Mouse (Mus musculus): ENCODE data around the gene Rex1bd. TPM values are rescaled to one million over a fixed set of nuclear protein-coding genes. Genes with fewer than 3 reads are reported as not detected.

The Rex1bd gene
- polyA plus RNA-seq, 1 experiment from 2014 or later: 121 TPM

GRCm38 (mm10) chr8:70465701-70466100, 40.9 kb downstream of the Rex1bd start:
- no peak for ATAC-seq
- WGBS: 96% methylated on average over 4 of the region's 4 CpGs

GRCm38 (mm10) chr8:70464162-70464561, 42.4 kb downstream of the Rex1bd start:
- H3K9ac ChIP-seq: no peak overlapping the region
- no peak for ATAC-seq
- no peak overlapping the region for H3K4me3 ChIP-seq (replicated peaks)
- no peaks in the 10 kb centered on the region for H3K9me3 ChIP-seq
- no peaks in the 10 kb centered on the region; the same call in 1 of the 2 replicates for H3K36me3 ChIP-seq
- no peak overlapping the region for H3K4me2 ChIP-seq (replicated peaks)
- no peak overlapping the region for H3K27ac ChIP-seq
- 91% methylated on average over 6 of the region's 6 CpGs for WGBS
- H3K4me1 ChIP-seq (replicated peaks): 0 out of 2 replicates have a peak, but pooled peaks cover 13% of the 10 kb centered on the region
- no peaks in the 10 kb centered on the region for H3K27me3 ChIP-seq (replicated peaks)

More at GRCm38 (mm10) chr8:70465701-70466100, 40.9 kb downstream of the Rex1bd start:
- no peaks in the 10 kb centered on the region for H3K27me3 ChIP-seq (replicated peaks)
- H3K4me3 ChIP-seq (replicated peaks): no peak overlapping the region
- H3K36me3 ChIP-seq: no peaks in the 10 kb centered on the region; the same call in 1 of the 2 replicates
- no peak overlapping the region for H3K4me2 ChIP-seq (replicated peaks)
- H3K9ac ChIP-seq: no peak overlapping the region
- H3K4me1 ChIP-seq (replicated peaks): peaks cover 19% of the 10 kb centered on the region; the same call in 1 of the 2 replicates
- H3K27ac ChIP-seq: no peak overlapping the region
- H3K9me3 ChIP-seq: no peaks in the 10 kb centered on the region

- Histone ChIP-seq H3K9me3 (no peaks in the 10 kb centered on the region), H3K36me3 (no peaks in the 10 kb centered on the region; the same call in 1 of the 2 replicates), H3K4me1 (replicated peaks) (0 out of 2 replicates have a peak, but pooled peaks cover 13% of the 10 kb centered on the region), H3K27ac (no peak overlapping the region), H3K4me3 (replicated peaks) (no peak overlapping the region), H3K4me2 (replicated peaks) (no peak overlapping the region), H3K9ac (no peak overlapping the region), H3K27me3 (replicated peaks) (no peaks in the 10 kb centered on the region)
- ATAC-seq: no peak
- WGBS: 66% methylated on average over 4 of the region's 4 CpGs
These were observed 43.2 kb downstream of the Rex1bd start for GRCm38 (mm10) chr8:70463306-70463705.

DNA sequence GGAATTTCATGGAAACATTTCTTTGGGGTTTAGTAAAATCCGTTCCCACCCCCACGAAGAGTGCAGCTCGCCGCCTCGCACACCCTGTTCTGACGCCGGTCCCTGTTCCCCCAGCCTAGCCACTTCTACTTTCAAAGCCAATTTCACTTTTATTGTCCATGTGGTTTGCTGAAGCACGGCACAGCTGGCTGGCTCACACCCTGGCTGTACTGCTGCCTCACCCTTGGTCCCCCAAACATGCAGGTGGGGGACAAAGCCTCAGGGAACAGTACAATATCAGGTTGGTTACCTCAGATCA, 44.1 kb downstream of the Rex1bd start:
- ATAC-seq: no peak
- Histone ChIP-seq H3K9ac (no peak overlapping the region), H3K9me3 (no peaks in the 10 kb centered on the region), H3K27ac (no peak overlapping the region), H3K4me3 (replicated peaks) (no peak overlapping the region), H3K4me2 (replicated peaks) (no peak overlapping the region), H3K4me1 (replicated peaks) (0 out of 2 replicates have a peak, but pooled peaks cover 5% of the 10 kb centered on the region), H3K27me3 (replicated peaks) (no peaks in the 10 kb centered on the region), H3K36me3 (no peaks in the 10 kb centered on the region; the same call in 1 of the 2 replicates)
- 89% methylated on average over 8 of the region's 8 CpGs for WGBS

DNA sequence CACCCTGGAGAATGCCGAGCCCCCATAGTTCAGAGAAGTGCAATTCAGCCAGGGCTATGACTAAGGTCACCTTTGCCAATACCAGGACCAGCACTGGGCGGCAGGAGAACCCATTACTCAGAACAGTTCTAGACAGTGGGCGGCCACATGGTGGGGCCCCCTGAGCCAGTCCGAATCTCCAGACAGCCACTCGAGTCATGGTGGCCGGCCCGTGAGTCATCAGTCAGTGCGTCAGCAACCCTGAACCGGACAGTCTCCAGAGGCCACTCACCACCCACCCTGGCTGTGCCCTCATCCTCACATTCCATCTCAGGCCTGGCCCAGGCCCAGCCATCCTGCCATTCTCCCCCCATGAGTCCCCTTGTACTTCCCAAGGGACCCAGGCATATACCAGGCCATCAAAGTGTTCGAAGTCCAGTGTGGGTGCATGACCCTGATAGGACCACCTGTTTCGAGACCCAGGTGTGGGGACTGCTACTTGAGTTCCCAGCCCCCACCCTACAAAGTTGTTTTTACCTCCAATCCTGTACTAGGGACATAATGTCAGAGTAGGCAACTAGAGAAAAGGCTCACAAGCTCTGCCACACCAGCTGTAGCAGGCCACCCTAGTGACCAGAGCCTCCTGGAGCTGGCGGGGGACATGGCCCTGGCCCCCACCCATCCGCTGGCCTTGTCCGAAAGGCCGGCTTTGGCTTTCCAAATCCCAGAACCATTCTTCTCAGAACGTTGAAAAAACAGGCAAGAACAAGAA, 44.6 kb downstream of the Rex1bd start:
- H3K9me3 ChIP-seq: no peaks in the 10 kb centered on the region
- no peak overlapping the region for H3K4me3 ChIP-seq (replicated peaks)
- H3K9ac ChIP-seq: no peak overlapping the region
- H3K27ac ChIP-seq: no peak overlapping the region
- H3K4me1 ChIP-seq (replicated peaks): 0 out of 2 replicates have a peak, but pooled peaks cover under 1% of the 10 kb centered on the region
- 83% methylated on average over 16 of the region's 16 CpGs for WGBS
- H3K27me3 ChIP-seq (replicated peaks): no peaks in the 10 kb centered on the region
- ATAC-seq: no peak
- H3K4me2 ChIP-seq (replicated peaks): no peak overlapping the region
- no peaks in the 10 kb centered on the region; the same call in 1 of the 2 replicates for H3K36me3 ChIP-seq

DNA sequence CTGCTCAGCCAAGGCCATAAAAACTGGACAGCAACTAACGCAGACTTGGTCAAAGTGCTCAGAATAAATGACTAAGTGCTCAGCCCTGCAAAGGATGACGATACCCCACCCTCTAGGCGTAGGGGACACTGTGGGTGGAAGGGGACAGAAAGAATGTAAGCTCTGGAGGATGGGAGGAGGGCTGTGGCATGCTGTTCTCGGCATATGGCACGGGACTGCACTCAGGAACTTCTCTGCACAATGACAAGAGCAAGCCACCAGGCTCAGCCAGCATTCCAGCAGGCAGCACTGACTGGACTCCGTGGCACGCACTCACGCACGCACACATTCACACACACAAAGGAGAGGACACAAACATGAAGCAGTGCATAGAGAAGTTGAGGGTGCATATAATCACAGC, 45.9 kb downstream of the Rex1bd start:
- Histone ChIP-seq H3K36me3 (no peaks in the 10 kb centered on the region; the same call in 1 of the 2 replicates), H3K4me2 (replicated peaks) (no peak overlapping the region), H3K27ac (no peak overlapping the region), H3K27me3 (replicated peaks) (no peaks in the 10 kb centered on the region), H3K9ac (no peak overlapping the region), H3K4me1 (replicated peaks) (no peaks in the 10 kb centered on the region), H3K9me3 (no peaks in the 10 kb centered on the region), H3K4me3 (replicated peaks) (no peak overlapping the region)
- 69% methylated on average over 9 of the region's 9 CpGs for WGBS
- no peak for ATAC-seq

GRCm38 (mm10) chr8:70460199-70460598, 46.4 kb downstream of the Rex1bd start:
- Histone ChIP-seq H3K9me3 (no peaks in the 10 kb centered on the region), H3K4me2 (replicated peaks) (no peak overlapping the region), H3K27ac (no peak overlapping the region), H3K27me3 (replicated peaks) (no peaks in the 10 kb centered on the region), H3K9ac (no peak overlapping the region), H3K4me3 (replicated peaks) (no peak overlapping the region), H3K36me3 (no peaks in the 10 kb centered on the region; the same call in 1 of the 2 replicates), H3K4me1 (replicated peaks) (no peaks in the 10 kb centered on the region)
- 91% methylated on average over 5 of the region's 5 CpGs for WGBS
- no peak for ATAC-seq

DNA sequence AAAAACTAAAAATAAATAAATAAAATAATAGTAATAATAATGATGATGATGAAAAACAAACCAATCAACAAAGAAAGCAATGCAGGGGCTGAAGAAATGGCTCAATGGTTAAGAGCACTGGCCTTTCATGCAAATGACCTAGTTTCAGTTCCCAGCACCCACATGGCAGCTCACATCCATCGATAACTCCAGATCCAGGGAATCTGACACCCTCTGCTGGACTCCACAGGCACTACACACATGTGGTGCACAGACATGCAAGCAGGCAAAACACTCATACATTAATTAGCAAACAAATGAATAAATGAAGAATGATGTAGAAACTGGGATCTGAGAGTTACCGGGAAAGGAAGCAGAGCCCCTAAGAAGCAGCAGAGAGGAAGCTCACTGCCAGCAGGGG, 46.9 kb downstream of the Rex1bd start:
- Histone ChIP-seq H3K27me3 (replicated peaks) (no peaks in the 10 kb centered on the region), H3K27ac (no peak overlapping the region), H3K9ac (no peak overlapping the region), H3K36me3 (no peaks in the 10 kb centered on the region; the same call in 1 of the 2 replicates), H3K4me3 (replicated peaks) (no peak overlapping the region), H3K9me3 (no peaks in the 10 kb centered on the region), H3K4me2 (replicated peaks) (no peak overlapping the region), H3K4me1 (replicated peaks) (no peaks in the 10 kb centered on the region)
- 97% methylated on average over 2 of the region's 2 CpGs for WGBS
- no peak for ATAC-seq

DNA sequence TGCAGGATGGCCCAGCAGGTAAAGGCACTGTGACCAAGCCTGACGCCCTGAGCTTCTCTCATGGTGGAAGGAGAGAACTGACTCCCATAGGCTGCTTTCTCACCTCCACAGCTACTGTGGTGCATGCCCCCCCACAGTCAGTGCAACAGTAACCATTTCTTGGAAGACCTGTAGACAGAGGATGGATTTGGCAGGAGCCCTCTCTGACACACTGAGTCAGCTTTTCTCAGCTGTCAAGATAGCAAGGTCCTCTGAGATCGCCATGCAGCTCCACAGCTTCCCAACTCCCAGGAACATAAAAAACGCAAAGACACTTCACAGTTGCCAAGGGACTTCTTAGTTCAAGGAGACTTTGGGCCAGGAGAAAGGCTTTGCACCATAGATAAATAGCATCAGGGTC, 48.1 kb downstream of the Rex1bd start:
- 82% methylated on average over 3 of the region's 3 CpGs for whole genome bisulfite sequencing
- ATAC-seq: no peak

DNA sequence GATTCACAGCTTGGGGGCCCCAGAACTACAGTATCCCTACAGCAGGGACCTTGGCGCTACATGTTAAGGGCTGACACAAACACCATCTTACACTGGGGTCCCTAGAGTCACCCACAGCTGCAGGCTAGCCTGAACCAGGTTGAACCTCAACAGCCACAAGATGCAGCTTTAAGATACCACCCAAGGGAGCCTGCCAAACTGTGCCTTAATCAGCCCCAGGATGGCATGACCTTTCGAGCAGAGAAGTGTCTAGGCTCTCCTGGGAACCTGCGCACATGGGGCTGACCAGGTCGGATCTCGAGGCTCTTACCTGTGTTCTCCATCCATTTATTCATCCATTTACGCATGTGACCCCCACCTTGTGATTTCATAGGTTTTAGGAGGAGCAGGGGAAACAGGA, 48.7 kb downstream of the Rex1bd start:
- H3K4me2 ChIP-seq (replicated peaks): no peak overlapping the region
- ATAC-seq: no peak

More for the DNA sequence above, 48.1 kb downstream of the Rex1bd start:
- H3K9me3 ChIP-seq: no peaks in the 10 kb centered on the region
- H3K27me3 ChIP-seq (replicated peaks): no peaks in the 10 kb centered on the region
- no peaks in the 10 kb centered on the region for H3K4me1 ChIP-seq (replicated peaks)
- no peak overlapping the region for H3K4me2 ChIP-seq (replicated peaks)
- H3K36me3 ChIP-seq: no peaks in the 10 kb centered on the region; the same call in 1 of the 2 replicates
- no peak overlapping the region for H3K27ac ChIP-seq
- H3K4me3 ChIP-seq (replicated peaks): no peak overlapping the region
- no peak overlapping the region for H3K9ac ChIP-seq

GRCm38 (mm10) chr8:70456996-70457395, 49.6 kb downstream of the Rex1bd start:
- Histone ChIP-seq H3K4me3 (replicated peaks) (no peak overlapping the region), H3K4me2 (replicated peaks) (no peak overlapping the region), H3K27me3 (replicated peaks) (no peaks in the 10 kb centered on the region), H3K36me3 (peaks cover 6% of the 10 kb centered on the region), H3K4me1 (replicated peaks) (no peaks in the 10 kb centered on the region), H3K9me3 (no peaks in the 10 kb centered on the region), H3K9ac (no peak overlapping the region), H3K27ac (no peak overlapping the region)
- 72% methylated on average over 1 of the region's 1 CpGs for WGBS
- ATAC-seq: no peak

More for the DNA sequence above, 48.7 kb downstream of the Rex1bd start:
- no peaks in the 10 kb centered on the region for H3K4me1 ChIP-seq (replicated peaks)
- H3K36me3 ChIP-seq: no peaks in the 10 kb centered on the region
- no peaks in the 10 kb centered on the region for H3K27me3 ChIP-seq (replicated peaks)
- H3K9ac ChIP-seq: no peak overlapping the region
- 88% methylated on average over 6 of the region's 6 CpGs for WGBS
- no peak overlapping the region for H3K4me3 ChIP-seq (replicated peaks)
- no peak overlapping the region for H3K27ac ChIP-seq
- no peaks in the 10 kb centered on the region for H3K9me3 ChIP-seq

All from intestine, embryonic 15.5 days (tissue).